Mouse (Mus musculus) natural killer cell, adult 2 months (primary cell): ENCODE measurements at regions not wholly inside any gene's neighbourhood (a gene's known extent, or its start where the extent isn't known, plus 50 kb on each side); places are given as distances from the start of the nearest gene placed in this dataset.

Experiments used
- DNase-seq, 2 experiments: peaks; one replicate each; pipeline ENCODE4 v3.0.0; 2022; ENCODE audit warnings: low spot score in 2 of 2

- no peak for DNase-seq
Measured at GRCm38 (mm10) chr2:74930702-74931101, 105.1 kb downstream of the Mtx2 start.

DNA sequence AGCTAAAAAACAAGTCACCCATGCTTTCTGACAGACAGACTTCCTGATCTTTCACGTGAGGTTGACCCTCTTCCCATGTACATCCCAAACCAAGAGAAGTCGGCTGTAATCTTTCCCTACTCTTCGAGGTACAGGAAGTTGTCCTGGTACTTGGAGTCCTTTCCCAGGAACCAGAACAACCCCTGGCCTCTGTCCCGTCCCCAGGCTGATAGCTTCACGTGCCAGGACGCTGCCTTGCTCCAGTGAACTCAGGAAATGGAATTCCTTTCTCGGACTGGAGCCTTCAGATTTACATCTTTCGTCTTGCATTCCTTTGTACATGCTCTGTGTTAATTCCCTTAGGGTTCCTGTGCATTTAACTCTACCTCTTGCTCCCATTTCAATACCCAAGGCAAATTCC lies 107.6 kb downstream of the Mtx2 start:
- no peak for DNase-seq

GRCm38 (mm10) chr2:74933771-74934170 lies 108.2 kb downstream of the Mtx2 start:
- no peak for DNase-seq

DNA sequence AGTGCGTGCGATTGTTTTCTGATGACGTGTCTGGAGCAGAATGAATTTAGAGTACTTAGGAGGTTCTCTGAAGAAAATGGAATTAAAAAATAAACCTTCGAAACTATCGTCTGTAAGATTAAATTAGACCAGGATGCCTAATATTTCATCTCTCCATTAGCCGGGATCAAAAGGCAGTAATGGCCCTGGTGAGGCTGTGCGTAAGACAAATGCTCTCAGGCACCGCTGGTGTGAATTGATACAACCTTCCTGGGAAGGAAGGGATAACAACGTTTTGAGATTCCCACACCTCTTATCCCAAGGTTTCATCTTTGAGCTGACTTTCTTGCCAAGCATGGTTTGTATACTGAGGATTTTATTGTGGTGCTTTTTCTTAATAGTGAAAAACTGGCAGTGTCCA lies 113.1 kb downstream of the Mtx2 start:
- no peak for DNase-seq

GRCm38 (mm10) chr2:74941966-74942365 lies 116.4 kb downstream of the Mtx2 start:
- DNase-seq: no peak

- DNase-seq: no peak
Measured at GRCm38 (mm10) chr2:74942611-74943198, 117.1 kb downstream of the Mtx2 start.

- DNase-seq: no peak
Measured at GRCm38 (mm10) chr2:74945185-74945749, 119.7 kb downstream of the Mtx2 start.

DNA sequence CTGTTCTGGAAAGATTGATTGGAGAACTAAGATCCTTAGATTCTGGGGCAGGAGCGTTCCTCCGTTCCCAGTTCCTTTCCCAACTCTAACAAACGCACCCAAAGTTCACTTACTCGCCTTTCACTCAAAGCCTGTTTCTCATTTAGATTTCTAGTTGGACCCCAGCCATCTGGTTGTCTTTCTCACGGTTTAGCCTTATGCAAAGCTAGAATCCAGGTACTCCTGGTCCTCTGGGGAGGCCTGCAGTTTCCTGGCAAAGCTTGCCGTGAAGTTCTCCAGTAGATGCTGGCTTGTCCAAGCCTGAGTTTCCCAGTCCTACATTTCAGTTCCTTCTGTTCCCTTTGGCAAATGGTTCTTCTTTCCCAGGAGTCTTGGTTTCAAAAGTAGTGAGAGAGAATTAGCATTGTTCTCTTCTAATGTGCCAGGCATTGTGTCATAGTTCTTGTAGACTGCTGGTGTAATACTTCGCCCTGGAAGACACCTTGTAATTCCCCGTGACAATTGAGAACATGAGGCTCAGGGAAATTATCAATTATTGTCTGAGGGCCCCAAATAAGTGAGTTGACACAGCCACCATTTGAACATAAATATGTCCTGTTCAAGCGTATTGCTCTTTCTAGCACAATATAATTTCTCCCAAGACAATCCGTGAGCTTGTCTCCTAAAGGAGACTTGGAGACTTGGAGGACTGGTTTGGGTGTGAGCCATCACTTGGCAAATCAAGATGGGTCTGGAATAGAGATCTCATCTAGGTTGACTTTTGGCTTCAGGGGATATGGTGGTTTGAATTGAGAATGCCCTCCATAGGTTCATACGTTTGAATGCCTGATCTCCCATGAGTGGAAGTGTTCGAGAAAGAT lies 126.0 kb downstream of the Mtx2 start:
- DNase-seq: no peak

GRCm38 (mm10) chr2:74954101-74954500 lies 128.5 kb downstream of the Mtx2 start:
- DNase-seq: no peak

DNA sequence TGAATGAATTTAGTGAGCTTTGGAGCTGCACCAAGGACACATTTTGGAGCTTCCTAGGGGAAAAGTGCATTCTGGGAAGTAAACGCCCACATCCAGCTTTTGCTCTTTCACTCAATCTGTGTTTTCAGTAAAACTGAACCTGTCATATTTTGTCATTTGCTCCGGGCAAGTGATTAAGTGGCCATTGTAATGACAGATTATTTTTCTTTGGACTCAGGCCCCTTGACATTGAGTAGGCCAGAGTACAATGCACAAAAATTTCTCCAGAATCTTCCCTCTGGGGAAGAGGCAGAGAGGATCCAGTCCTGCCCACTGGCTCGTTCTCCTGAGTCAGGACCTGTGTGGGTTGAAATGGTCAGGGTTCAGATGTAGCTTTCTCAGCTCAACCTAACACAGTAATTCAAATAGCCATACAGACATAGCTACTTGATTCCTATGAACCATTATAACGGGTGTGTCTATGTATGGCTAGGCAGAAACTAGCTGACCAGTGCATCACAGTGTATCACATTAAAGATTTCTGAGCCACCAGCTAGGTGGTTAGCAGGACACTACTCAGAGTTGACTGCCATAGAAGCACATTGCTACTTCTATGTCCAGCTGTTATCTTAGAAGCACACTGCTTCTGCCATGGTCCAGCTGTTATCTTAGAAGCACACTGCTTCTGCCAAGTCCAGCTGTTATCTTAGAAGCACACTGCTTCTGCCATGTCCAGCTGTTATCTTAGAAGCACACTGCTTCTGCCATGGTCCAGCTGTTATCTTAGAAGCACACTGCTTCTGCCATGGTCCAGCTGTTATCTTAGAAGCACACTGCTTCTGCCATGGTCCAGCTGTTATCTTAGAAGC lies 129.9 kb downstream of the Mtx2 start:
- no peak for DNase-seq

DNA sequence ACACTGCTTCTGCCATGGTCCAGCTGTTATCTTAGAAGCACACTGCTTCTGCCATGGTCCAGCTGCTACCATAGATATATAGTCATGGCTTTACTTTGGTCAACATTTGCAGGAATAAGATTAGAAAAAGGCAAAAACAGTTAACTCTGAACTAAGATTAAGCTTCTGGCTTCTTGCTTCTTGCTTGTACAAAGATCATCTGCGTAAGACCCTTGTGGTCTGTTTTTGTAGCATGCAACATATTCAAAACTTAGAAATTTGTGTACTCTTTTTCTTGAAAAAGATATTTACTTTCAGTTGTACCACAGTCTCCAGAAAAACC lies 130.5 kb downstream of the Mtx2 start:
- no peak for DNase-seq

DNA sequence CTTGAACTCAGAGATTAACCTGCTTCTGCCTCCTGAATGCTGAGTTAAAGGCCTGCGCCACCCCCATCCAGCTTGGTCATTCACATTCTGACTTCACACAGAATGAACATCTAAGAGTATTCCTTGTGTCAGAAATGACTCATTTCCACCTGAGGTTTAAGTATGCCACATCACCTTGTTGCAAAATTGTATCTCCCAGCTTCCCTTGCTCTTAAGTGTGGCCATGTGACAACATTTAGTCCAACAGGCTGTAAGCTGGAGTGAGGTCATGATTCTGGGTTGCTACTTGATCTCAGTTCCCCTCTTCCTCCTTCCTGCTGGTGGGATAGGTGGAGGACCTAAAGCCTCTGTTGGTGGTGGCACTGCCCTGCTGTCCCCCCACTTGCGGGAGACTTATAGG lies 131.0 kb downstream of the Mtx2 start:
- no peak for DNase-seq

DNA sequence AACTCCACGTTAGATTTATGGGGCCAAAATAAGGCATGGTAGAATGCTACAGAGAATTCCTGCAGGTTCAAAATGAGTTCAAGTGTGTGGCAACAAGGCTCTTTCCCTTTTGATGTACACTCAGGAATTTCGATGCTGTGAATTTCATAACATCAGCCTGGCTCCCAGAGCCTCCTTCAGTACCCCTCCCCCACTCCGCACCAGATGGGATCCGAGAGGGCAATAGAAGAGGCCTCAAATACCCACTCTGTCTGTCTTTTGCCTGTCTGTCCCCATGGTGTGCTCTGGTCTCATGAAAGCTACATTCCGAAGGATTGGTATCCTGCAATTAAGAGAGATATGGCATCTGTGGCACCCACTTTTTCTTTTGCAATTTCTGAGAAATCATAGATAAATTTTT lies 134.3 kb downstream of the Mtx2 start:
- no peak for DNase-seq

DNA sequence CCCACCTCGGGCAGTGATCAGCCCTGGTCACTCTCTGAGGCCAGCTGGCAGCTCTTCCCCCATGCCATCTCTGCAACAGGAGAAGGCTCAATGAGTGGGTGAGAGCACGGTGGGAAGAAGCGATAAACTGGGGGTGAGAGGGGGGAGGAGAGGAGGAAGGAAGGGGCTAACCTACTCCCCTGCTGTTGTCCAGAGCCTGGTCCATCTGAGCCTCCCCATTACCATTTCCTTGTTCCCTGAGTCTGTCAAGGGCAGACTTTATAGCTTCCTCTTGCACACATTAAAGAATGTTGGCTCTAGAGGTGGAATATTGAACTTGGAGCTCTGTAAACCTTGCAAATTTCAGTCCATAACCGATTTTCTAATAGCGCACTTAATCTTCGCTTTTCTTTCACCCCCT lies 136.8 kb downstream of the Mtx2 start:
- DNase-seq: no peak

DNA sequence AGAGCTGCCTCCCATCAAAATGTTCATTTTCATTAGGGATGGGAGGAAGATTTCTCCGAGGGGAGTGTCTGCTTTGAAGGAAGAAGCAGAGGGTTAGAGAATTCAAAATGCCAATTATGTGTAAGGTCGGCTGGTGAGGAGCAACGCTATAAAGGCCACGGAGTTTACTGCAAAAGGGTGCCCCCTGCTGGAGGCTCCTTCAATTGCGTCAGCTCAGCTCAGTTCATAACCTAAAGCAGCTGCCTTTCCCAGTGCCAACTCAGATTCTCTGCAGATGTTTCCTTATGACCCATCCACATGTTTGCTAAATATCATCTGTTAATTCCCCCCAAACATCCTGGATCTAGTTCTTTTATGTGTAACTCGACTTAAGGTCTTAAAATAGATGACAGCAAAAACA lies 138.8 kb downstream of the Mtx2 start:
- peak; percentile 26 to 57 for DNase-seq

- DNase-seq: no peak
Measured at GRCm38 (mm10) chr2:74964980-74965379, 139.4 kb downstream of the Mtx2 start.

DNA sequence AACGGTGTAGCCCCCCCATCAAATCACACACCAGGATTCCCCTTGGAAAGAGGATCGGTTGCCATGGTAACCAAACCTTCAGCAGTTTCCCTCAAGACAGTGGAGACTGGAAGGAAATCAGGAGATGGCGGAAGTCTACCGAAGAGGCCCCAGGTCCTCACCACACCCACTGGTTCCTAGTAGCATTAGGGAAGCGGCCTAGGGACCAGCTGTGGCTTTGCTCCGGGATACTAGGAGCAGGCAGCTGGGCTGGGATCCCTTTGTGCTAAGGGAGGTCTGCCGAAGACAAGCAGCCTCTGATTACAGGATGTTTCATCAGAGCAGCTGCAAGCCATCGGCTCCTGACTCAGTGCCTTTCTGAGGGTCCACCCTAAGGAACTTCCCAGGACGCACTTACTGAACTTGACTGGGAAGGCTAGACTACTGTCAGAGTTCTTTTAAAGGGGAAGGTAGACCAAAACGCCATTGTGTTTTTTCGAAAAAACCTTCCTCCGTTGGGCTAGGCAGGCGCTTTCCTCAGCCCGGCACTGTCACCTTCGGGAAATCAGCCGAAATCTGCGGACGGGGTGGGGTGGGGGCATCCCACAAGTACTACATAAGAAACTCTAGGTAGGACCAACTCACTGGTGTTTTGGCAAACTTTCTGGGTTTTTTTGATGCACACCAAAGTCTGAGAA lies 139.9 kb downstream of the Mtx2 start:
- no peak for DNase-seq

- DNase-seq: no peak
Measured at GRCm38 (mm10) chr2:74970611-74971265, 145.1 kb downstream of the Mtx2 start.

DNA sequence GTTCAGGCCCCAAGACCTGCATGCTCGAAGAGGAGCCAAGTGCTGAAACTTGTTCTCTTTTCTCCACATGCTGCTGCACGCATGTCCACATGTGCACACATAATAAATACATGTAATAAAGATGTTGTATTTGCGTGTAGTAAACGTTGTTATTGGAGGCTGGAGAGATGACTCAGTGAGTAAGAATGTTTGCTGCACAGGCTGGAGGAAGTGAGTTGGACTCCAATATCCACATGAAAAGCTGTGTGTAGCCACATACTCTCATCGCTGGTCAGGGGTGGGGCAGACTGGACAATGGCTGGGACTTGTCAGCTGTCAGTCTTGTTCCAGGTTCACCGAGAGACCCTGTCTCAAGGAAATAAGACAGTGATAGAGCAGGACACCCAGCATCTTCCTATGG lies 147.8 kb downstream of the Mtx2 start:
- DNase-seq: no peak

DNA sequence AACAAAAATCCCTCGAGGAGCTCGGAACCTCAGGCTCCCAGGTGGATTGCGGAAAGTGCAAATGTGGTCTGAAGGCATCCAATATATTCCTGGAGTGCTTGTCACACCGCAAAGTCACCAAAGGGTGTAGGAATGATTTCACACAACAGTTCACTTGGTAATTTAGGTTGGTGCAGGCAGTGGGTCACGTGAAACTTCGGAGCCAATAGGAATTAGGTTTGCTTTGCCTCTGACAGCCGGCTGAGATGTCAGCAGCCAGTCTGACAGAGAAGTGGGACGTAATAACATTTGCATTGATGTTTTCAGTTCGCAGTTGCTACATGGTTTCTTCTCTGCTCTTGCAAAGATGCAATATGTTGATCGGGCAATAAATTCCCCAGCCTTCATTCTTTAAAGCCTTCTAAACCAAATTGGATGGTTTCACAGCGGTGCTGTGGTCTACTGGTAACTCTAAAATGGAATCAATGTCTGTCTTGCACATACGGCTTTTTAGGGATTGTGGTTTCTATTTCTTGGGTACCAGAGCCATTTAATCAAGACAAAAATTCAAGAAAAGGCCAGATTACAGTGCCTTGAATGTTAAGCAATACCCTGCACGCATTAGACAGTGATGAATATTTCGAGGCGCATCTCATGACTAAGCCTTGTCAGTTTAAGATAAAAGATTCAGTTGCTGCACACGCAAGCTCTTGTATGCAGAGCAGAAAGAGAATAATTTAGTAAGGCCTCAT lies 149.2 kb downstream of the Mtx2 start:
- DNase-seq: no peak

DNA sequence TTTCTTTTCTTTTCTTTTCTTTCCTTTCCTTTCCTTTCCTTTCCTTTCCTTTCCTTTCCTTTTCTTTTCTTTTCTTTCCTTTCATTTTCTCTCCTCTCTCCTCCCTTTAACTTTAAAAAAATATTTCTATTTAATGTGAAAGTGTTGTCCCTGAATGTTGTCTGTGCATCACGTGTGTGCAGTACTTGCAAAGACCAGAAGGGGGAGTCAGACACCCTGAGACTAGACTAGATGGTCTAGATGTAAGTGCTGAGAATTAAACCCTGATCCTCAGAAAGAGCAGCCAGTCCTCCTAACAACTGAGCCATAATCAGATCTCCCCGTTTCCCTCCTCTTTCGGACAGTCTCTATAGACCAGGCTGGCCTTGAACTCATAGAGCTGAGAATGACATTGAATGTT lies 151.7 kb downstream of the Mtx2 start:
- no peak for DNase-seq
